Mouse (Mus musculus): ENCODE results near the gene Gm20604.

DNA sequence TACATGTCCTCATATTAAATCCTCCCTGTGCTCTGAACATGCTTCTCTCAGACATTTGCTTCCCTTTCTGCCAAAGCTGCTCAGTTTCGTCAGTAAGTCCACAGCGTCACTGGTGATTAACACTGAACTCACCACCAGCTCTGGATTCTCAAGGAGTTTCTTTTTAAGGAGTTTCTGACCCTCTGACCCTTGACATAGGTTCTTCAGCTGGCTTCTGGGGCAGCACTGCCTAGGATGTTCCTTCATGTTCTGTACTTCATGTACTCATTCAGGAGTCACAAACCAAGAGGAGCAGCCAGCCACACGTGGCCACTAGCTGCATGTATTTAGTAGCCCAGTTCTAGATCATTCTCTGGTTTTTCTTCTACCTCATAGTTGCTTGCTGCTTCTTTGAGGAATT, 10.2 kb downstream of the Gm20604 start:
- TF ChIP-seq CTCF (IDR thresholded peaks at IDR 0.05; ENCODE audit: insufficient read depth, low read length) (no peak), POLR2A (IDR thresholded peaks at IDR 0.05; ENCODE audit: borderline replicate concordance, extremely low read depth, low read depth, low read length) (no peak)
